Mouse (Mus musculus): ENCODE data around the gene Mex3d.

DNA sequence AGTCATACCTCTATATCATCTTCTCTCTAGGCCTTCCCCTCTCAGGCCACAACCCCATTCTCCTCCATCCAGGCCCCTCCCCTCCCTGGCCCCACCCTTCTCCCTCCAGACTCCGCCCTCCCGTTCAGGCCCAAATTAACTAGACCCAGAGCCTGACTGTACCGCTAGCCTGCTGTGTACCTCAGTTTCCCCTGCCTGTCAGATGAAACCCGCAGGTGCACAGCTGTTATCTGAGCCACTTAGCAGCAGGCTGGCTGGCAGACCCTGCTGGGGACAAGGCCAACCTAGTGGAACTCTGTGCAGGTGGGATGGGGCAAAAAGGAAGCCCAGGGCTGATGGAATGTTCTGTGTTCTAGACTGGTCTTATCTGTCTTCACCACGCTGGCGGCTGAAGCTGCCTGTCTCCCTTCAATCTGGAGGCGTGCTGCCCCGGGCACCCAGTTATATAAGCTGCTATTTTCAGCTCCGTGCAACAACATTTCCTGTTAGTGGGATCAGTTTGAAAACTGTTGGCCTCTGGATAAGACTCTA lies 43.3 kb downstream of the Mex3d start:
- TF ChIP-seq POLR2A (IDR thresholded peaks at IDR 0.05; ENCODE audit: control insufficient read depth, extremely low read depth, insufficient read depth, low read length, poor library complexity): no peak
- TF ChIP-seq CTCF (IDR thresholded peaks at IDR 0.05; ENCODE audit: borderline replicate concordance, control insufficient read depth, extremely low read depth, insufficient read depth, low read length, poor library complexity): no peak
